ENCODE assay signal across 13 mouse cellular contexts in the genomic region with DNA sequence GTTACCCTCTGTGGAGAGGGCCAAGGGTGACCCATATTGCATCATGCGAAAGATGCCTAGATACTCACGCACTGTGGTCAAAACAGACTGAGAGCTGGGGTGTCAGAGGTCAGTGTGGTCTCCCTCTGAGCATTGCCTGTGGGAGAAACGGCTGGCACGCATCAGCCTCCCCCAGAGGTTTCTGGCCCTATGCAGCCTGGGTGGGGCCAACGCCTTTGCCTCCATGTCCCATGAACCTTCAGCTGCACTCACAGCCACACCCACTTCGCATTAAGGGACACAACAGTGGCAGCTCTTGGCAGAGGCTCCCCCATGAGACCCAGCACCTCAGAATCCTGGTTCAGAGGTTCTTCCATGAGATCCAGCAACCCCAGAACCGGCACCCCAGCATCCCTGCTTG.
DNase-seq lines count a peak whose midpoint lies in the region; ATAC-seq and TF ChIP-seq lines count a peak whose summit lies in the region.
"Had no signal": no experiment of that assay in that cellular context is flagged by ENCODE, and none has a peak within 500 bp of the region (broad histone marks: within the 10 kb centered on the region; RNA-seq: fewer than 3 reads in every experiment).

No protein-coding gene starts in this region.

- no peaks in the 10 kb centered on the region for H3K36me3 ChIP-seq in neural tube, embryonic 13.5 days
- H3K36me3 ChIP-seq in forebrain, postnatal 0 days (ENCODE audit: insufficient read depth), result no peaks in the 10 kb centered on the region
- H3K36me3 ChIP-seq in limb, embryonic 11.5 days (ENCODE audit: control insufficient read depth, insufficient read depth, low read length), result no peaks in the 10 kb centered on the region
- H3K36me3 ChIP-seq: heart, embryonic 13.5 days; liver, embryonic 15.5 days had no signal

- no peak for ATAC-seq in neural tube, embryonic 13.5 days (ENCODE audit: low read depth)
- peak; percentile 9; the same call in 1 of the 2 replicates for ATAC-seq in forebrain, postnatal 0 days
- no peak for ATAC-seq in limb, embryonic 11.5 days (ENCODE audit: insufficient number of reproducible peaks, low FRiP score, low TSS enrichment, low read depth)

- H3K27ac ChIP-seq in neural tube, embryonic 13.5 days (replicated peaks), result peak overlapping the region; percentile 61
- H3K27ac ChIP-seq in forebrain, postnatal 0 days (ENCODE audit: low read depth, low read length), result peak overlapping the region; percentile 86
- no peak overlapping the region for H3K27ac ChIP-seq in limb, embryonic 11.5 days (replicated peaks; ENCODE audit: low read depth, low read length)
- no peak overlapping the region for H3K27ac ChIP-seq in left cerebral cortex, adult 2 months
- H3K27ac ChIP-seq: heart, embryonic 13.5 days; liver, embryonic 15.5 days had no signal

- peaks cover 4% of the 10 kb centered on the region; the same call in 1 of the 2 replicates for H3K27me3 ChIP-seq in neural tube, embryonic 13.5 days
- no peaks in the 10 kb centered on the region for H3K27me3 ChIP-seq in forebrain, postnatal 0 days (ENCODE audit: insufficient read depth, low read length)
- H3K27me3 ChIP-seq in limb, embryonic 11.5 days (ENCODE audit: control insufficient read depth, insufficient read depth, low read length), result peaks cover 8% of the 10 kb centered on the region

- peak overlapping the region; percentile 18; the same call in 1 of the 2 replicates for H3K9ac ChIP-seq in neural tube, embryonic 13.5 days
- no peak overlapping the region for H3K9ac ChIP-seq in forebrain, postnatal 0 days
- peak overlapping the region; percentile 14; the same call in 1 of the 2 replicates for H3K9ac ChIP-seq in limb, embryonic 11.5 days (ENCODE audit: low read length)
- H3K9ac ChIP-seq: heart, embryonic 13.5 days; liver, embryonic 15.5 days had no signal

- peaks cover 48% of the 10 kb centered on the region for H3K4me1 ChIP-seq in neural tube, embryonic 13.5 days (replicated peaks)
- peaks cover 10% of the 10 kb centered on the region for H3K4me1 ChIP-seq in forebrain, postnatal 0 days (ENCODE audit: insufficient read depth)
- H3K4me1 ChIP-seq in limb, embryonic 11.5 days (ENCODE audit: control insufficient read depth, insufficient read depth, low read length), result peaks cover 46% of the 10 kb centered on the region
- H3K4me1 ChIP-seq: liver, embryonic 15.5 days had no signal

- no peak overlapping the region for H3K4me2 ChIP-seq in neural tube, embryonic 13.5 days
- no peak overlapping the region for H3K4me2 ChIP-seq in forebrain, postnatal 0 days (ENCODE audit: low read depth)
- H3K4me2 ChIP-seq in limb, embryonic 11.5 days (ENCODE audit: low read depth, severe bottlenecking), result no peak overlapping the region
- H3K4me2 ChIP-seq: heart, embryonic 13.5 days; liver, embryonic 15.5 days had no signal

- no peak overlapping the region for H3K4me3 ChIP-seq in neural tube, embryonic 13.5 days
- no peak overlapping the region for H3K4me3 ChIP-seq in forebrain, postnatal 0 days (ENCODE audit: low read depth, low read length)
- H3K4me3 ChIP-seq in limb, embryonic 11.5 days (ENCODE audit: low read depth, low read length), result no peak overlapping the region
- no peak overlapping the region for H3K4me3 ChIP-seq in left cerebral cortex, adult 2 months
- H3K4me3 ChIP-seq: heart, embryonic 13.5 days; liver, embryonic 15.5 days; myocyte had no signal

- no peak for DNase-seq in neural tube, embryonic 10.5 days (ENCODE audit: extremely low spot score, low spot score)
- no peak for DNase-seq in forebrain, postnatal 0 days
- no peak for DNase-seq in limb, embryonic 11.5 days (ENCODE audit: low spot score)
- no peak for DNase-seq in c-Kit-positive CD71-positive TER-119-positive erythroid progenitor cells, embryonic 14.5 days (ENCODE audit: low spot score)
- no peak for DNase-seq in left cerebral cortex, adult 2 months (ENCODE audit: extremely low spot score in 1 of 2, low spot score in 2 of 2)
- DNase-seq in Muller cell, postnatal 12 days (ENCODE audit: inconsistent ontology term), result no peak
- DNase-seq: cerebellum, adult 9-11 months; gastrocnemius, postnatal 14 days; kidney, adult 8-10 months had no signal

- no peaks in the 10 kb centered on the region for H3K9me3 ChIP-seq in neural tube, embryonic 13.5 days
- H3K9me3 ChIP-seq in forebrain, postnatal 0 days (ENCODE audit: low read length), result no peaks in the 10 kb centered on the region
- no peaks in the 10 kb centered on the region for H3K9me3 ChIP-seq in limb, embryonic 11.5 days (ENCODE audit: control insufficient read depth, low read length)
- H3K9me3 ChIP-seq: heart, embryonic 13.5 days; liver, embryonic 15.5 days had no signal

- TF ChIP-seq CTCF in forebrain, postnatal 0 days (IDR thresholded peaks at IDR 0.05; ENCODE audit: low read depth), result no peak
- no peak for TF ChIP-seq CTCF in left cerebral cortex, adult 2 months (IDR thresholded peaks at IDR 0.05)

- intact Hi-C loops in left cerebral cortex, adult 2 months (cut with DNase I), result no loop called here

- 85% methylated on average over 7 of the region's 7 CpGs for WGBS in neural tube, embryonic 13.5 days
- 85% methylated on average over 7 of the region's 7 CpGs for WGBS in forebrain, postnatal 0 days
- 73% methylated on average over 7 of the region's 7 CpGs for WGBS in limb, embryonic 11.5 days

Comparison
In these comparisons a context has a peak if more than half of its experiments do, and no peak if none do; other contexts are left out.
1. H3K27ac ChIP-seq: peak in neural tube, embryonic 13.5 days (single experiment) and forebrain, postnatal 0 days (single experiment); none in limb, embryonic 11.5 days (single experiment) and left cerebral cortex, adult 2 months (single experiment).